In the genomic region with DNA sequence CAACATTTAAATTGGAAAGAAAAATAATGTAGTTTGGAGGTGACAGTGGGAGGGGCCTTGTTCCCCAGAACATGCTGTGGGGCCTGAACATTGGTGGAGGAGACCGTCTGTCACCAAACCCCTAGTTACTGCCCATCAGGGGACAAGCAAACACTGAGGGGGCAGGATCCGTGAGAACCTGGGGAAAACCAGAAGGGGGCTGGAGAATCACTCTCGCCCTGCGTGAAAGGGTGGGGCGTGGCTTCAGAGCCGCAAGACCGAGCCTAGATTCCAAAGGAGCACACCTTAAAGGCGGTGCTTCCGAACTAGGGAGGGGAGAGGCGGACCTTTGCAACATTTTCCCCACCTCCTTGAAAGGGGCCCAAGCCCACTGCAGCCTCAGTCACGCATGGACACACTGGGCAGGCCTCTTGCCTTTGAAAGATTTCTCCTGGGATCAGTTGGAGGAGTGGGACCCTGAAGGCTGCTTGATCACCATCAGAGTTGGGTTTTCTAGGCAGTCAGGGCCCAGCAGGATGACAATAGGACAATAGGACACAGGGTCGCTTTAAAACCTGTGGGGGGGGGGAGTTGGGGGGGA, we compare ENCODE assay signal across 8 mouse cellular contexts. TPM values are rescaled to one million over a fixed set of nuclear protein-coding genes. Genes with fewer than 3 reads are reported as not detected.
DNase-seq lines count a peak whose midpoint lies in the region; ATAC-seq and TF ChIP-seq lines count a peak whose summit lies in the region.

No protein-coding gene starts in this region.

- no peak overlapping the region for H3K27ac ChIP-seq in hindbrain, embryonic 14.5 days
- peak overlapping the region; percentile 93 for H3K27ac ChIP-seq in lung, embryonic 16.5 days (ENCODE audit: low read length)

- peaks cover 11% of the 10 kb centered on the region; the same call in 1 of the 2 replicates for H3K36me3 ChIP-seq in E14TG2a.4 (ENCODE audit: insufficient read depth, low read length)
- H3K36me3 ChIP-seq in hindbrain, embryonic 14.5 days (replicated peaks; ENCODE audit: control insufficient read depth, insufficient read depth): no peaks in the 10 kb centered on the region
- H3K36me3 ChIP-seq in lung, embryonic 16.5 days (ENCODE audit: control insufficient read depth, insufficient read depth, low read length): peaks cover 18% of the 10 kb centered on the region

- H3K9ac ChIP-seq in hindbrain, embryonic 14.5 days: no peak overlapping the region
- peak overlapping the region; percentile 49; the same call in 1 of the 2 replicates for H3K9ac ChIP-seq in lung, embryonic 16.5 days (ENCODE audit: low read length)

- no peak for TF ChIP-seq CTCF in E14TG2a.4 (conservative IDR thresholded peaks at IDR 0.05; ENCODE audit: low read length)

- H3K4me2 ChIP-seq in hindbrain, embryonic 14.5 days (replicated peaks): peak overlapping the region; percentile 86
- H3K4me2 ChIP-seq in lung, embryonic 16.5 days (ENCODE audit: low read depth, low read length): peak overlapping the region; percentile 81

- peak; percentile 11 for DNase-seq in Muller cell, postnatal 12 days (ENCODE audit: inconsistent ontology term)
- no peak for DNase-seq in hindbrain, embryonic 14.5 days (ENCODE audit: low spot score)
- no peak for DNase-seq in right cerebral cortex, postnatal 25 days
- DNase-seq in right cerebral cortex, adult 2 months (ENCODE audit: low spot score in 2 of 2): no peak
- no peak for DNase-seq in cerebellum, adult 11-12 months
- no peak for DNase-seq in heart, adult 8-10 months (ENCODE audit: low spot score)

- H3K4me1 ChIP-seq in E14TG2a.4 (replicated peaks; ENCODE audit: low read depth, low read length): peaks cover 57% of the 10 kb centered on the region
- peaks cover 23% of the 10 kb centered on the region for H3K4me1 ChIP-seq in hindbrain, embryonic 14.5 days (replicated peaks; ENCODE audit: control insufficient read depth, insufficient read depth, low read length)
- H3K4me1 ChIP-seq in lung, embryonic 16.5 days (replicated peaks; ENCODE audit: control insufficient read depth, insufficient read depth, low read length): peaks cover 6% of the 10 kb centered on the region; the same call in 1 of the 2 replicates

- H3K27me3 ChIP-seq in E14TG2a.4 (ENCODE audit: insufficient read depth, low read length): peaks cover 35% of the 10 kb centered on the region
- peaks cover 43% of the 10 kb centered on the region for H3K27me3 ChIP-seq in hindbrain, embryonic 14.5 days (ENCODE audit: control insufficient read depth, insufficient read depth, low read length)
- H3K27me3 ChIP-seq in lung, embryonic 16.5 days (ENCODE audit: control insufficient read depth, insufficient read depth, low read depth, low read length): peaks cover 30% of the 10 kb centered on the region

- no peak for ATAC-seq in hindbrain, embryonic 14.5 days (ENCODE audit: low FRiP score)
- ATAC-seq in lung, embryonic 16.5 days (ENCODE audit: low read depth): peak; percentile 33

- 6% methylated on average over 12 of the region's 12 CpGs for WGBS in hindbrain, embryonic 14.5 days
- 7% methylated on average over 12 of the region's 12 CpGs for WGBS in lung, embryonic 16.5 days

- no peaks in the 10 kb centered on the region for H3K9me3 ChIP-seq in E14TG2a.4 (ENCODE audit: low read length)
- H3K9me3 ChIP-seq in hindbrain, embryonic 14.5 days (ENCODE audit: control insufficient read depth, low read length): peaks cover 5% of the 10 kb centered on the region; the same call in 1 of the 2 replicates
- peaks cover 15% of the 10 kb centered on the region for H3K9me3 ChIP-seq in lung, embryonic 16.5 days (ENCODE audit: control insufficient read depth, low read length)

- peak overlapping the region; percentile 74 for H3K4me3 ChIP-seq in E14TG2a.4 (replicated peaks; ENCODE audit: low read length)
- H3K4me3 ChIP-seq in hindbrain, embryonic 14.5 days (replicated peaks; ENCODE audit: low read length): peak overlapping the region; percentile 47; the same call in 1 of the 2 replicates
- H3K4me3 ChIP-seq in lung, embryonic 16.5 days (ENCODE audit: low read length): peak overlapping the region; percentile 67

RNA-seq across cellular contexts. Expression of a gene that starts 1.3 kb away (rescaled TPM):
- polyA plus RNA-seq in hindbrain, embryonic 14.5 days (2014; fragmentation: Nextera tagmentation; extraction: Ambion mirVana): 2.4 and 2.7 TPM in 2 replicates
- 3.5 and 3.6 TPM in 2 replicates for polyA plus RNA-seq in lung, embryonic 16.5 days (2015; fragmentation: Nextera tagmentation; extraction: Ambion mirVana)
- 1 to 10 TPM; 3.2 to 7.3 (median 4.5) TPM for total RNA-seq in heart, adult 8-10 months (2022)

RNA-seq across cellular contexts. Expression of a gene that starts 22.6 kb away (rescaled TPM):
- 22.2 and 24.9 TPM in 2 replicates for polyA plus RNA-seq in hindbrain, embryonic 14.5 days (2014; fragmentation: Nextera tagmentation; extraction: Ambion mirVana)
- polyA plus RNA-seq in lung, embryonic 16.5 days (2015; fragmentation: Nextera tagmentation; extraction: Ambion mirVana): 9.2 and 11.2 TPM in 2 replicates
- 10 to 100 TPM; 26.1 to 31.8 (median 27.3) TPM for total RNA-seq in heart, adult 8-10 months (2022)
